Mouse (Mus musculus) brain, embryonic 14.5 days (tissue): ENCODE measurements around the gene Mrpl35. TPM values are rescaled to one million over a fixed set of nuclear protein-coding genes. Genes with fewer than 3 reads are reported as not detected.

ENCODE experiments used
- DNase-seq: peaks from one replicate; pipeline ENCODE4 v3.0.0-alpha.2; 2011; ENCODE audit warnings: low read depth
- CTCF ChIP-seq: fragments of 200-500 bp; IDR thresholded peaks from 2 replicates; pipeline ENCODE4 v1.5.1; 2012; ENCODE audit warnings: inconsistent platforms, mild to moderate bottlenecking, moderate library complexity, borderline replicate concordance; ENCODE audit not compliant: insufficient read depth, insufficient read length; ENCODE audit errors: extremely low read depth
- POLR2A ChIP-seq: fragments of 200-500 bp; IDR thresholded peaks from 2 replicates; pipeline ENCODE4 v1.6.1; 2012; ENCODE audit warnings: mild to moderate bottlenecking, inconsistent platforms, borderline replicate concordance; ENCODE audit not compliant: poor library complexity, insufficient read depth, insufficient read length, severe bottlenecking; ENCODE audit errors: extremely low read depth
- polyA plus RNA-seq: library from polyadenylated mRNA; depleted of rRNA; stranded (reverse); fragments of >200 nt; gene quantifications from 2 replicates; pipeline ENCODE4 v1.2.3, GENCODE M21; 2012

Gene Mrpl35
- polyA plus RNA-seq, 1 experiment = 11.9 TPM

DNA sequence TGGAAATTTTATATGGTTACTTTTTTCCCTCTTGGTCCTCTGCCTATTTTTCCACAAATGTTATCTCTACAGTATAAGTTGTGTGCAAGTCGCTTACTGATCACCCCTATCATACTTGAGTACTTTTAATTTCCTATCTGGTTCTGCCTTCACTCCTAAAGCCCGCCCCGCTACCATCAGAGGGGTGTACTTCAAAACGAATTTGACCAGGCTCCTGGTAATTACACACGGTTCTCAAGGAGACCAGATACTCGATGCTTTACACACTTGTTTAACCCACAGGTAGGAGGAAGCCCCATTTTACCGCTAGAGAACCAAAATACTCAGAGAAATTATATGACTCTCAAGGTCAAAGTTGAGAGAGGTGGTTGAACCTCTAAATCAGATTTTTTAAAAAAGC, 3.7 kb downstream of the Mrpl35 start:
- no peak for DNase-seq
- no peak for TF ChIP-seq POLR2A
- TF ChIP-seq CTCF = no peak

DNA sequence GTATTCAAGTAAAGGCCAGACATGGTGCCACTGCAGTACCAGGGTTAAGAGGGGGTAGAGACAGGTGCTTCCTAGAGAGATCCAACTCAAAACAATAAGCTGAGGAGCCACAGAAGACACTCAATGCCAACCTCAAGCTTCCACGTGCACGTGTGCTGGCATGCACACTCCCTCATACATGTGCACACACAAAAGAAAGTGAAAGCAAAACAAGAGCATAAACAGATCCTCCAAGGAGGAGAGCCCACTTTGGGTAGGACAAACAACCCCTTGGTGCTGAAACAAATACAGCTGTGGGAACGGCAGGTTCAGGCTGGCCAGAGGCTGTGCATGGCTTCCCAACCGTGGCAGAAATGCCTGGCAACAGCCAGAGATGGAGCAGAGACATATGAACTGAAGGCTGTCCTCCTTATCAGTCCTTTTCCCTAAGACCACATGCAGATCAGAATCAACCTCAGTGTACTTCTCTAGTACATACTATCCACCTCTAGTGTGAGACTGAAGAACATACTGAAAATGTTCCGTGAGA, 6.9 kb downstream of the Mrpl35 start:
- no peak for DNase-seq
- TF ChIP-seq CTCF (no peak), POLR2A (no peak)

DNA sequence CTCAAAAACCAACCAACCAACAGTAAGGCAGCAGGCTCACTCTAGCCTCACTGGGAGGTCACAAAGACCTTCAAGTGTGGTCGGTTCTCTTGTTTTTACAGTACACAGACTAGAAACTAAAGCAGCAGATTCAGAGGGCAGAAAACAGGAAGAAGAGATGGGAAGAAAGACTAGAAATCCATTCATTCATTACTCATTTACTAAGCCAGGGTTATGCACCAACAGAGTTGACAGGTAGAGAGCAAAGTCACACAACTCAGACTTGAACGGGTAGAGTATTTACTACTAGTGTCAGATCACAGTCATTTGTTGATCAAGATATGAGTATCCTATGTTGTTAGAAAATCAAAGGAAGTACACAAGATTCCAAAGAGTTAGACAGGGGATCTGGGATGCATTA, 13.9 kb downstream of the Mrpl35 start:
- DNase-seq = no peak
- TF ChIP-seq CTCF = no peak
- no peak for TF ChIP-seq POLR2A

DNA sequence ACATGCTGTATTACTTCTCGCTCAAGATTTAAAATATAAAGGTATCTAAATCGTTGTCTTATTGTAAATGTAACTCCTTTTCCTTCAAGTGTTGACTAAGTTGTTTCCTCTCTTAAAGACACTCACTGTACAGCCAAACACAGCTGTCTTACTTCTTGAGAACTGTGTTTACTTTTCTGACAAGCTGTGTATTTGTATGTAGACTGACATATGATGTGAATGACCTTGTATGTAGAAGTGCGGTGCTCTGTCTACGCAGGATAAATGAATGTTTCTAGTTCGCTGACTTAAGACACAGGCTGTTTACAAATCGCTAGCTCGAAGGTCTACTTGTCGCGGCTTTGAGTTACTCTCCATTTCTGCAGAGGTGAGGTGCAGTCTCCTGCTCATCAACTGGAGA, 16.9 kb downstream of the Mrpl35 start:
- no peak for DNase-seq
- TF ChIP-seq CTCF (no peak), POLR2A (no peak)

- TF ChIP-seq POLR2A (no peak), CTCF (no peak)
- DNase-seq = no peak
Observed at GRCm38 (mm10) chr6:71806713-71807112, 20.1 kb downstream of the Mrpl35 start.

- no peak for TF ChIP-seq POLR2A
- peak; percentile 95 for TF ChIP-seq CTCF
- DNase-seq = peak; percentile 93
Observed at GRCm38 (mm10) chr6:71804061-71804829, 22.5 kb downstream of the Mrpl35 start.

DNA sequence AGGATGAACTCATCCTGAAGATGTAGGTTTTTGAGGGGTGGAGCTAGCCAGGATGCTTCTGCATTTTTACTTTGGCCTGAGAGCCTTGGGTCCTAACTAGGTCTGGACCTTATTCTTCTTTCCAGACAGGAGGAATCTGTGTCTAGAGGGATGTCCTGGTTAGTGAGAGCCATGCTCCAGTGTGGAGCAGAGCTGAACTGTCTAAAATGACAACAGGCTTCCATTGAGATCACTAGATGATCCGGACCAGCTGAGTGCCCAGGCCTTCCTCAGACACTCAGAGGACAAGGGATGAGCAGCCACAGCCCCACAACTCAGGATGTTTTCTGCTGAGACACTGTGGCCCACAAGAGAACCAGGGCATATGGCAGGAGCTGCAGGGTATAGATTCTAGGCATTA, 23.2 kb downstream of the Mrpl35 start:
- no peak for TF ChIP-seq POLR2A
- TF ChIP-seq CTCF = no peak

DNA sequence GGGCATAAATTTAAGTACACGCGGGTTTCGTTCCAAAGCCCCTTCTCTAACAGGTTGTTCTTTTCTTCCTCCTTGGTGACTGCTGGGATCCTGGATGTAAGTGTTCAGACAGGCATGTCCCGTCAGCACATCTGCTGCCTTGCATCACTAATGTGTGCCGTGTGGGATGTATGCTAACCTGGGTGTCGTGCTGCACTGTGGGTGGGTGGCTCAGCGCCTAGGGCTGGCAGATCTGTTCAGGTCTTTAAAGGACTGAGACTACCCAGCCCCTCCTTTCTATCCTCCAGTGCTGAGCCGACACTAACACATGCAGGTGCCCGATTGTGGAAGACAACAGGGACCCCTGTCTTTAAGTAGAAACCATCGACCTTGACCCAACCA, 25.1 kb downstream of the Mrpl35 start:
- TF ChIP-seq CTCF (no peak), POLR2A (no peak)
- peak; percentile 4 for DNase-seq

More for the DNA sequence above, 23.2 kb downstream of the Mrpl35 start:
- no peak for DNase-seq

DNA sequence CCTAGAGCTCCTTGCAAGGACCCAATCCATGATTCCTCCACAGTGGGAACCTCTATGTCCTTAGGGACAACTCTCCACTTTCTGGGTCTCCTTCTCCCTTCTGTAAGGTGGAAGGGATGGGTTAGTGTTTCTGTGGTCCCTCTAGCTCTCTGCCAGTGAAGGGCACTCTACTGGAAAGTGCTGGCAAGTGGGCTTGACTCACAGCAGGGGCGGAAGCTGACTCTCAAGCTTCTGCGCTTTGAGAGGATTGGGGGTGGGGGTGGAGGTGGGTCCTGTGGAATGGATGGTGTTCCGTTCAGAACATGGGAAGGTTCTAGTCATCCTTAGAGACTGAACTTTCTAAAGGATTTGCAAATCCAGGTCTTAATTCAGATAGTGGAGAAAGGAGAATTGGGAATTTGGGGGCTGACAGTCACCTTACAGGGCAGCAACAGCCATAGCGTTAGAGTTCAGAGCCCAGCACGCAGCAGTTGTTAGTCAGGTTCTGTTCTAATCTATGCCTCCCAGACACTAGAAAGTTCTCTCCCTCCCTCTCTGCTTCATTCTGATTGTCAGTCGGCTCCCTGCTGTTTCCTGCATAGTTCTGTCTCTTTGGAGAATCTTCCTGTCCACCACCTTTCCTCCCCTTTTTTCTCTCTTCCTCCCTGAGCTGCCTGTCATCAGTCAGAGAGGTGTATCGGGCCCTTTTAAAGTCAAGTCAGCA, 25.6 kb downstream of the Mrpl35 start:
- TF ChIP-seq POLR2A = no peak
- no peak for TF ChIP-seq CTCF

GRCm38 (mm10) chr6:71799391-71799790, 27.4 kb downstream of the Mrpl35 start:
- no peak for DNase-seq

More for the DNA sequence above, 25.6 kb downstream of the Mrpl35 start:
- DNase-seq = no peak

DNA sequence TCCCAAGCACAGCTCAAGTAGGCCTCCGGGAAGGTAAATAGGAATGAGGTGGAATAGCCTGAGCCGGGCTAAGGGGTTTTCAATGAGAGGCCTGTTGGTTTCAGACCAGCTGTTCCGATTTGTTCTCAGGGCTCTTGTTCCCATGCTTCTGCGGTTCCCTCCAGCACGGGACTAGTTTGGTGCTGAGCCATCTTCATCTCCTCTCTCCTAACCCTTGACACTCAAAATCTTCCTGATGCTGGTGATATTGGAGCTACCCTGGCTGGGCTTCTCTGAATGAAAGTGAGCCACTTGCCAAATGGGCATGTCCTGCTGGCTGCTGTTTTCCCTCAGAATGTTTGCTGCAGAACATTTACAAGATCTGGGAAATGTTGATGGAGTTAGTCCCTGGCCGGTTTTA, 35.0 kb downstream of the Mrpl35 start:
- DNase-seq = no peak
- TF ChIP-seq CTCF = no peak
- no peak for TF ChIP-seq POLR2A

More at GRCm38 (mm10) chr6:71799391-71799790, 27.4 kb downstream of the Mrpl35 start:
- TF ChIP-seq POLR2A (no peak), CTCF (no peak)
